Mouse (Mus musculus): ENCODE measurements around the gene Tgm7. TPM values are rescaled to one million over a fixed set of nuclear protein-coding genes. Genes with fewer than 3 reads are reported as not detected.

Gene Tgm7
- polyA plus RNA-seq (2014; fragmentation: Illumina TruSeq; extraction: RNeasy Lipid Tissue Mini Kit (QIAGEN cat#74804); ENCODE audit: low read depth, low replicate concordance): not detected

DNA sequence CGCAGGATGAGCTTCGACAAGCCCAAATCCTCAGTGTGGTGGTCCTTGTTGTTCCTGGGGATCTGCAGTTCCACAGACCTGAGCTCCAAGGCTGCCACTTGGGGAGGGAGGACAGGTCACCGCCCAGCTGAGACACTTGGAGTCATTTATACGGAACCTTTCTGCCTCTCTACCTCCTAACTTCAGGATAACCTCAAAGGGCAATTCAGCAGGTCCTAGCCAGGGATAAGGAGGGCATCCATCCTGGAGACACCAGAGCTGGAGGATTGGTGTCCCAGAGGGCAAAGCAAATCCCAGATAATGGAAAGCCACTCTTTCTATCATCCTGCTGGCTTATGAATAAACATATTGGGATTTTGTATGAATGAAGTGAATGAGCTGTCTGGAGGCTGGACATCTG is at the start of gene Tgm7:
TSS of gene Tgm7 (minus strand) at position 101 of the 400 bp plus-strand sequence.

DNA sequence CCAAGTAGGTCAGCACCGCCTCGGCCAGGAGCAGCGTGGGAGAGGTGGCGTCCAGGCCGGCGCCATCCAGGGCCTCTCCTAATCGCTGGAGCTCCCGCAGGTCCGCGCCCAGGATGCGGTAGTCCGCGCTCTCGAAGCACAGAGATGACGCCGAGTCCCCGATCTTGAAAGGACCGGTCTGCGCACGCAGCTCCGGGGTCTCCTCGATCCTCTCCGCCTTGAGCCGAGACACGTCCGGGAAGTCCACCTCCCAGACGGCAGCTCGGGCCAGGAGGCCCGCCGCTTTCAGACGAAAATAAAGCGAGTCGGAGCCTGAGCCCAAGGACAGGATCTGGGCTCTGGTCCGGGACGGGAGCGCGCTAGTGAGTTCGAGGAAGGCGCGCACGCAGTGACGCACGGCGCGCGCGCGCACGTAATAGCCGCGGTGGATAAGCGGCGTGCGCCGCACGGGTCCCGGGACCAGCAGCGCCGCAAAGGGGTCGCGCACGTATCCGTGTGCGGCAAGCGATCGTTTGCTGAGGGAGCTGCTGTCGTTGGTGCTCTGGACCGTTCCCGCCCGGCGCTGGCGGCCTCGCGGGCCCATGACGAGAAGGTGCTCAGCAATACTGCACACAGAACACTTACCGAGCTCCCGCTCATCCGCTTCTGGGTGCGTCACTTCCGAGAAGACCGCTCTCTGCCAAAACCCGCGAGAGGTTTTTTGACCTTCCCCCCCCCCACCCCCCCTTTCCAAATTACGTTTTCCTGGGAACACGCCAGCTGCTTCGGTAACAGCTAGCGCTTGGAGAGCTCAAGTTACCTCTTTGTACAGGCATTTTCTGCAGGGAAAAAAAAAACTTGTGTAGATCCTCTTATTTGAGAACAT is 30.7 kb upstream of the Tgm7 start, which contains the start of the genes Adal and Lcmt2:
TSS of gene Adal (plus strand) at position 411 of the 865 bp plus-strand sequence.
TSS of gene Lcmt2 (minus strand) at position 636 of the 865 bp plus-strand sequence.

DNA sequence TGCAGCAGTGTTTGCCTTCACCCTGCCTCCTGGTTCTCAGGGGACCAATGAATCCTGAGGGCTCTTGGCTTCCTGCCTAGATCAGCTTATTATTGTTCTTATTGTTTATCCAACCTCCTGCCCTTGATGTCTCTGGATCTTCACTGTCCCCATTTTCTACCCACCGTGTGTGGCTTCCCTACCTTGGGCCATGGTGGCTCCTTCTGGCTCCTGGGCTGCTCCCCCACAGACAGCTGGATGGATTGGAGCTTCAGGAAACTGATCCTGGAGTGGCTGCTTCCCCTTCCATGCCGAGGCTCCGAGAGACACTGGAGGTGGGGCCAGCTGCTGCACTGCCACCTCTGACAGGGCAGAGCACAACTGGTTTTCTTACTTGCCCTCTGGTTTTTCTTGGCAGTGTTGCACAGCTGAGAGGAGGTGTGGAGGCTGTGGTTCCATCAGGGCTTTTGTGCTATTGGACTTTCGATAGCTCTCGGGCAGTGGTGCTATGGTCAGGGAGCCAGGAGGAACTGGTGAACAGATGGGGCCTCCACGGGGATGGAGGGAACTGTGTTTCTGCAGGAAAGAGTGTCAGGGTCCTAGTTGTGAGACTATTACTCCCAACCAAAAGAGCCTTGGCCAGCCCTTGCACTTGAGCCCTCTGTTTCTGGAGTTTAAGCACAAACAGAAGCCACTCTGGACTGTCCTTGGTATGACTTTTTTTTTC is 24.0 kb downstream of the Tgm7 start, which contains the start of gene Tgm5:
TSS of gene Tgm5 (minus strand) at position 362 of the 706 bp plus-strand sequence.

Other genes with a start within 250 kb of the Tgm7 start
- gene Ubr1, start 139.1 kb downstream of the Tgm7 start, polyA plus RNA-seq (2014; fragmentation: Illumina TruSeq; extraction: RNeasy Lipid Tissue Mini Kit (QIAGEN cat#74804); ENCODE audit: low read depth, low replicate concordance): 37.2 TPM
- 42.8 TPM for gene Tmem62, start 132.8 kb downstream of the Tgm7 start, polyA plus RNA-seq (2014; fragmentation: Illumina TruSeq; extraction: RNeasy Lipid Tissue Mini Kit (QIAGEN cat#74804); ENCODE audit: low read depth, low replicate concordance)
- gene Ccndbp1, start 101.4 kb downstream of the Tgm7 start, polyA plus RNA-seq (2014; fragmentation: Illumina TruSeq; extraction: RNeasy Lipid Tissue Mini Kit (QIAGEN cat#74804); ENCODE audit: low read depth, low replicate concordance): 57.0 TPM
- 1.9 TPM for gene Epb42, start 72.7 kb downstream of the Tgm7 start, polyA plus RNA-seq (2014; fragmentation: Illumina TruSeq; extraction: RNeasy Lipid Tissue Mini Kit (QIAGEN cat#74804); ENCODE audit: low read depth, low replicate concordance)
- gene Tgm5, start 24.0 kb downstream of the Tgm7 start, polyA plus RNA-seq (2014; fragmentation: Illumina TruSeq; extraction: RNeasy Lipid Tissue Mini Kit (QIAGEN cat#74804); ENCODE audit: low read depth, low replicate concordance): not detected
- 34.4 TPM for gene Adal, start 30.6 kb upstream of the Tgm7 start, polyA plus RNA-seq (2014; fragmentation: Illumina TruSeq; extraction: RNeasy Lipid Tissue Mini Kit (QIAGEN cat#74804); ENCODE audit: low read depth, low replicate concordance)
- 5.6 TPM for gene Lcmt2, start 30.9 kb upstream of the Tgm7 start, polyA plus RNA-seq (2014; fragmentation: Illumina TruSeq; extraction: RNeasy Lipid Tissue Mini Kit (QIAGEN cat#74804); ENCODE audit: low read depth, low replicate concordance)
- gene Tubgcp4, start 60.9 kb upstream of the Tgm7 start, polyA plus RNA-seq (2014; fragmentation: Illumina TruSeq; extraction: RNeasy Lipid Tissue Mini Kit (QIAGEN cat#74804); ENCODE audit: low read depth, low replicate concordance): 49.1 TPM
- 32.5 TPM for gene Zscan29, start 61.3 kb upstream of the Tgm7 start, polyA plus RNA-seq (2014; fragmentation: Illumina TruSeq; extraction: RNeasy Lipid Tissue Mini Kit (QIAGEN cat#74804); ENCODE audit: low read depth, low replicate concordance)
- 7.5 TPM for gene Trp53bp1, start 161.6 kb upstream of the Tgm7 start, polyA plus RNA-seq (2014; fragmentation: Illumina TruSeq; extraction: RNeasy Lipid Tissue Mini Kit (QIAGEN cat#74804); ENCODE audit: low read depth, low replicate concordance)
- 0.08 TPM for gene Map1a, start 179.8 kb upstream of the Tgm7 start, polyA plus RNA-seq (2014; fragmentation: Illumina TruSeq; extraction: RNeasy Lipid Tissue Mini Kit (QIAGEN cat#74804); ENCODE audit: low read depth, low replicate concordance)
- 14.8 TPM for gene Ppip5k1, start 245.6 kb upstream of the Tgm7 start, polyA plus RNA-seq (2014; fragmentation: Illumina TruSeq; extraction: RNeasy Lipid Tissue Mini Kit (QIAGEN cat#74804); ENCODE audit: low read depth, low replicate concordance)
- gene Ckmt1, start 247.9 kb upstream of the Tgm7 start, polyA plus RNA-seq (2014; fragmentation: Illumina TruSeq; extraction: RNeasy Lipid Tissue Mini Kit (QIAGEN cat#74804); ENCODE audit: low read depth, low replicate concordance): 14.6 TPM

Measured in kidney, adult 10 weeks (tissue).